Mouse (Mus musculus): ENCODE measurements at regions not wholly inside any gene's neighbourhood (a gene's known extent, or its start where the extent isn't known, plus 50 kb on each side); places are given as distances from the start of the nearest gene placed in this dataset.

- 66% methylated on average over 11 of the region's 11 CpGs for WGBS
- Histone ChIP-seq H3K9me3 (replicated peaks; ENCODE audit: control insufficient read depth, low read length) (no peaks in the 10 kb centered on the region), H3K9ac (ENCODE audit: low read length) (no peak overlapping the region), H3K4me2 (ENCODE audit: low read depth, low read length) (no peak overlapping the region), H3K36me3 (ENCODE audit: control insufficient read depth, insufficient read depth, low read length) (no peaks in the 10 kb centered on the region), H3K27ac (ENCODE audit: low read length) (no peak overlapping the region), H3K4me3 (replicated peaks; ENCODE audit: low read length) (no peak overlapping the region), H3K4me1 (ENCODE audit: control insufficient read depth, insufficient read depth, low read length) (no peaks in the 10 kb centered on the region), H3K27me3 (ENCODE audit: control insufficient read depth, insufficient read depth, low read length) (no peaks in the 10 kb centered on the region)
- no peak for ATAC-seq (ENCODE audit: insufficient read depth, low FRiP score)
Measured at GRCm38 (mm10) chr9:101458947-101459627, 207.5 kb upstream of the Ppp2r3a start.

GRCm38 (mm10) chr9:101458306-101458946, 206.8 kb upstream of the Ppp2r3a start:
- Histone ChIP-seq H3K4me2 (ENCODE audit: low read depth, low read length) (no peak overlapping the region), H3K9me3 (replicated peaks; ENCODE audit: control insufficient read depth, low read length) (no peaks in the 10 kb centered on the region), H3K9ac (ENCODE audit: low read length) (no peak overlapping the region), H3K36me3 (ENCODE audit: control insufficient read depth, insufficient read depth, low read length) (no peaks in the 10 kb centered on the region), H3K4me3 (replicated peaks; ENCODE audit: low read length) (no peak overlapping the region), H3K27ac (ENCODE audit: low read length) (no peak overlapping the region), H3K4me1 (ENCODE audit: control insufficient read depth, insufficient read depth, low read length) (no peaks in the 10 kb centered on the region), H3K27me3 (ENCODE audit: control insufficient read depth, insufficient read depth, low read length) (no peaks in the 10 kb centered on the region)
- no peak for ATAC-seq (ENCODE audit: insufficient read depth, low FRiP score)
- 68% methylated on average over 10 of the region's 10 CpGs for WGBS

GRCm38 (mm10) chr9:101446316-101446715, 194.7 kb upstream of the Ppp2r3a start:
- ATAC-seq (ENCODE audit: insufficient read depth, low FRiP score), result peak; percentile 67
- Histone ChIP-seq H3K36me3 (ENCODE audit: control insufficient read depth, insufficient read depth, low read length) (no peaks in the 10 kb centered on the region), H3K9me3 (replicated peaks; ENCODE audit: control insufficient read depth, low read length) (no peaks in the 10 kb centered on the region), H3K27ac (ENCODE audit: low read length) (no peak overlapping the region), H3K27me3 (ENCODE audit: control insufficient read depth, insufficient read depth, low read length) (no peaks in the 10 kb centered on the region), H3K4me2 (ENCODE audit: low read depth, low read length) (no peak overlapping the region), H3K4me1 (ENCODE audit: control insufficient read depth, insufficient read depth, low read length) (0 out of 2 replicates have a peak, but pooled peaks cover 3% of the 10 kb centered on the region), H3K4me3 (replicated peaks; ENCODE audit: low read length) (no peak overlapping the region), H3K9ac (ENCODE audit: low read length) (no peak overlapping the region)
- 50% methylated on average over 2 of the region's 2 CpGs for WGBS

- no peaks in the 10 kb centered on the region for H3K36me3 ChIP-seq (ENCODE audit: control insufficient read depth, insufficient read depth, low read length)
- peak overlapping the region; percentile 69; the same call in 1 of the 2 replicates for H3K27ac ChIP-seq (ENCODE audit: low read length)
- H3K4me3 ChIP-seq (replicated peaks; ENCODE audit: low read length), result no peak overlapping the region
- H3K27me3 ChIP-seq (ENCODE audit: control insufficient read depth, insufficient read depth, low read length), result no peaks in the 10 kb centered on the region
- no peak overlapping the region for H3K9ac ChIP-seq (ENCODE audit: low read length)
- 69% methylated on average over 5 of the region's 5 CpGs for WGBS
- ATAC-seq (ENCODE audit: insufficient read depth, low FRiP score), result peak; percentile 69
- no peaks in the 10 kb centered on the region for H3K9me3 ChIP-seq (replicated peaks; ENCODE audit: control insufficient read depth, low read length)
- H3K4me2 ChIP-seq (ENCODE audit: low read depth, low read length), result no peak overlapping the region
- H3K4me1 ChIP-seq (ENCODE audit: control insufficient read depth, insufficient read depth, low read length), result 0 out of 2 replicates have a peak, but pooled peaks cover 3% of the 10 kb centered on the region
Measured at GRCm38 (mm10) chr9:101445764-101446163, 194.2 kb upstream of the Ppp2r3a start.

- Histone ChIP-seq H3K9me3 (replicated peaks; ENCODE audit: control insufficient read depth, low read length) (no peaks in the 10 kb centered on the region), H3K27me3 (ENCODE audit: control insufficient read depth, insufficient read depth, low read length) (no peaks in the 10 kb centered on the region), H3K4me1 (ENCODE audit: control insufficient read depth, insufficient read depth, low read length) (0 out of 2 replicates have a peak, but pooled peaks cover 3% of the 10 kb centered on the region), H3K9ac (ENCODE audit: low read length) (no peak overlapping the region), H3K36me3 (ENCODE audit: control insufficient read depth, insufficient read depth, low read length) (no peaks in the 10 kb centered on the region), H3K27ac (ENCODE audit: low read length) (peak overlapping the region; percentile 69; the same call in 1 of the 2 replicates), H3K4me3 (replicated peaks; ENCODE audit: low read length) (no peak overlapping the region), H3K4me2 (ENCODE audit: low read depth, low read length) (no peak overlapping the region)
- no peak for ATAC-seq (ENCODE audit: insufficient read depth, low FRiP score)
- 76% methylated on average over 1 of the region's 1 CpGs for WGBS
Measured at GRCm38 (mm10) chr9:101445293-101445692, 193.7 kb upstream of the Ppp2r3a start.

GRCm38 (mm10) chr9:101439856-101440255, 188.3 kb upstream of the Ppp2r3a start:
- Histone ChIP-seq H3K9me3 (replicated peaks; ENCODE audit: control insufficient read depth, low read length) (no peaks in the 10 kb centered on the region), H3K36me3 (ENCODE audit: control insufficient read depth, insufficient read depth, low read length) (no peaks in the 10 kb centered on the region), H3K4me3 (replicated peaks; ENCODE audit: low read length) (no peak overlapping the region), H3K4me1 (ENCODE audit: control insufficient read depth, insufficient read depth, low read length) (0 out of 2 replicates have a peak, but pooled peaks cover 4% of the 10 kb centered on the region), H3K27ac (ENCODE audit: low read length) (no peak overlapping the region), H3K9ac (ENCODE audit: low read length) (no peak overlapping the region), H3K27me3 (ENCODE audit: control insufficient read depth, insufficient read depth, low read length) (no peaks in the 10 kb centered on the region), H3K4me2 (ENCODE audit: low read depth, low read length) (no peak overlapping the region)
- ATAC-seq (ENCODE audit: insufficient read depth, low FRiP score), result no peak
- WGBS, result 80% methylated on average over 6 of the region's 6 CpGs

GRCm38 (mm10) chr9:101438564-101439180, 187.1 kb upstream of the Ppp2r3a start:
- Histone ChIP-seq H3K4me1 (ENCODE audit: control insufficient read depth, insufficient read depth, low read length) (0 out of 2 replicates have a peak, but pooled peaks cover 4% of the 10 kb centered on the region), H3K9ac (ENCODE audit: low read length) (no peak overlapping the region), H3K27ac (ENCODE audit: low read length) (no peak overlapping the region), H3K4me2 (ENCODE audit: low read depth, low read length) (no peak overlapping the region), H3K4me3 (replicated peaks; ENCODE audit: low read length) (no peak overlapping the region), H3K9me3 (replicated peaks; ENCODE audit: control insufficient read depth, low read length) (no peaks in the 10 kb centered on the region), H3K27me3 (ENCODE audit: control insufficient read depth, insufficient read depth, low read length) (no peaks in the 10 kb centered on the region), H3K36me3 (ENCODE audit: control insufficient read depth, insufficient read depth, low read length) (no peaks in the 10 kb centered on the region)
- 62% methylated on average over 12 of the region's 12 CpGs for WGBS
- ATAC-seq (ENCODE audit: insufficient read depth, low FRiP score), result no peak

GRCm38 (mm10) chr9:101424974-101425670, 173.5 kb upstream of the Ppp2r3a start:
- no peak overlapping the region for H3K27ac ChIP-seq (ENCODE audit: low read length)
- 52% methylated on average over 12 of the region's 12 CpGs for WGBS
- H3K4me3 ChIP-seq (replicated peaks; ENCODE audit: low read length), result no peak overlapping the region
- ATAC-seq (ENCODE audit: insufficient read depth, low FRiP score), result no peak
- H3K36me3 ChIP-seq (ENCODE audit: control insufficient read depth, insufficient read depth, low read length), result no peaks in the 10 kb centered on the region
- H3K4me1 ChIP-seq (ENCODE audit: control insufficient read depth, insufficient read depth, low read length), result no peaks in the 10 kb centered on the region
- H3K9me3 ChIP-seq (replicated peaks; ENCODE audit: control insufficient read depth, low read length), result no peaks in the 10 kb centered on the region
- H3K9ac ChIP-seq (ENCODE audit: low read length), result no peak overlapping the region
- H3K4me2 ChIP-seq (ENCODE audit: low read depth, low read length), result no peak overlapping the region
- H3K27me3 ChIP-seq (ENCODE audit: control insufficient read depth, insufficient read depth, low read length), result no peaks in the 10 kb centered on the region

- Histone ChIP-seq H3K4me3 (replicated peaks; ENCODE audit: low read length) (no peak overlapping the region), H3K4me1 (ENCODE audit: control insufficient read depth, insufficient read depth, low read length) (no peaks in the 10 kb centered on the region), H3K9ac (ENCODE audit: low read length) (no peak overlapping the region), H3K9me3 (replicated peaks; ENCODE audit: control insufficient read depth, low read length) (no peaks in the 10 kb centered on the region), H3K36me3 (ENCODE audit: control insufficient read depth, insufficient read depth, low read length) (no peaks in the 10 kb centered on the region), H3K4me2 (ENCODE audit: low read depth, low read length) (no peak overlapping the region), H3K27me3 (ENCODE audit: control insufficient read depth, insufficient read depth, low read length) (no peaks in the 10 kb centered on the region), H3K27ac (ENCODE audit: low read length) (no peak overlapping the region)
- no peak for ATAC-seq (ENCODE audit: insufficient read depth, low FRiP score)
- WGBS, result 88% methylated on average over 5 of the region's 5 CpGs
Measured at GRCm38 (mm10) chr9:101423041-101423440, 171.4 kb upstream of the Ppp2r3a start.
